Mouse (Mus musculus): ENCODE results near the gene Krtap16-3. TPM values are rescaled to one million over a fixed set of nuclear protein-coding genes. Genes with fewer than 3 reads are reported as not detected.

Krtap16-3 gene
- total RNA-seq (2023), result not detected in 4 replicates

GRCm38 (mm10) chr16:88962773-88963172, at the start of gene Krtap16-3:
TSS of gene Krtap16-3 (minus strand) at chr16:88962873.

DNA sequence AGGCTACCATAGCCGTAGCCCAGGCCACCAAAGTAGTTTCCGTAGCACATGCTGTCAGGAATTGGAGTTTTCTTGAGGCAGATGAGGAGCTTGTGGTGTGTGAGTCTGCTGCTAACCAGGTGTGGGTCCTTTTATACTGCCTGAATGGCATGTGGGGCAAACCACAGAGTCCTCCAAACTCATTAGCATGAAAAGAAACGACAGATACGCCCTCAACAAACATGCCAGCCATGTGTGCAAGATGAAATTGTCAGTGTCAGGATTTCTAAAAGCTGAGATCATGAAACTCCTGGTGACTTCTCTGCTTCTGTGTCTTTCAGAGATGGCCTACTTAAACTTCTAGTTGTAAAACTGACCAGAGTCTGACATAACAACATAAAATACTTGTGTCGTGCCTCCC, 48.0 kb upstream of the Krtap16-3 start, which contains the start of gene Krtap22-2:
Gene Krtap22-2 (minus strand): TSS at position 101 of the 400 bp plus-strand sequence.

DNA sequence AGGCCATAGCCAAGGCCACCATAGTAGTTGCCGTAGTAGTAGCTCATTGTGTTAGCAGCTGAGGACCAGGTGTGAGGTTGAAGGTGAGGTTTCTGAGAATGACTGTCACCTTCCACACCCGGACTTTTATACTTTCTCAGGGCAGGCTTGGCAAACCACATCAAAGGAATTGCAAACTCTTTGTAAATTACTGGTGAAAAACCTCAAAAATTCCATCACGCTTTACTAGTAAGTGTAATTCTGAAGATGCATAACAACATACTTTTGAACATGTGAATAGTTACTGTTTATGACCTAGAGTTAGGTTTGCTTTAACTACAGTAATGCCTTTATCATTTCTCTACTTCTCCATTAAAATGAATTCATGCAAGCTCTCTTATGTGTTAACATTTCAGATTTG, 30.5 kb downstream of the Krtap16-3 start, which contains the start of gene Krtap19-9b:
Gene Krtap19-9b (minus strand): TSS at position 101 of the 400 bp plus-strand sequence.

Other genes starting within 250 kb of the Krtap16-3 start
- not detected in 4 replicates for gene Krtap13-1, start 234.0 kb downstream of the Krtap16-3 start, total RNA-seq (2023)
- gene Krtap13, start 211.2 kb downstream of the Krtap16-3 start, total RNA-seq (2023), result not detected in 4 replicates
- gene 2310034C09Rik, start 204.0 kb downstream of the Krtap16-3 start, total RNA-seq (2023), result not detected in 4 replicates
- gene 2310057N15Rik, start 188.7 kb downstream of the Krtap16-3 start, total RNA-seq (2023), result not detected in 4 replicates
- not detected in 4 replicates for gene Gm5965, start 185.0 kb downstream of the Krtap16-3 start, total RNA-seq (2023)
- gene Gm20741, start 150.7 kb downstream of the Krtap16-3 start, total RNA-seq (2023), result not detected in 4 replicates
- gene Krtap15, start 142.7 kb downstream of the Krtap16-3 start, total RNA-seq (2023), result not detected in 4 replicates
- not detected in 4 replicates for gene Krtap14, start 136.7 kb downstream of the Krtap16-3 start, total RNA-seq (2023)
- not detected in 4 replicates for gene Krtap19-1, start 93.5 kb downstream of the Krtap16-3 start, total RNA-seq (2023)
- not detected in 4 replicates for gene Krtap19-2, start 88.6 kb downstream of the Krtap16-3 start, total RNA-seq (2023)
- gene Krtap19-3, start 84.8 kb downstream of the Krtap16-3 start, total RNA-seq (2023), result not detected in 4 replicates
- not detected in 4 replicates for gene Krtap19-4, start 77.8 kb downstream of the Krtap16-3 start, total RNA-seq (2023)
- not detected in 4 replicates for gene Krtap19-5, start 66.4 kb downstream of the Krtap16-3 start, total RNA-seq (2023)
- gene Krtap19-9b, start 30.6 kb downstream of the Krtap16-3 start, total RNA-seq (2023), result not detected in 4 replicates
- not detected in 4 replicates for gene Krtap22-2, start 47.9 kb upstream of the Krtap16-3 start, total RNA-seq (2023)
- gene Gm10229, start 52.4 kb upstream of the Krtap16-3 start, total RNA-seq (2023), result not detected in 4 replicates
- gene Krtap6-1, start 68.8 kb upstream of the Krtap16-3 start, total RNA-seq (2023), result not detected in 4 replicates
- gene Gm10228, start 78.6 kb upstream of the Krtap16-3 start, total RNA-seq (2023), result not detected in 4 replicates
- gene Krtap6-5, start 85.0 kb upstream of the Krtap16-3 start, total RNA-seq (2023), result not detected in 4 replicates
- not detected in 4 replicates for gene 1110025L11Rik, start 101.1 kb upstream of the Krtap16-3 start, total RNA-seq (2023)
- gene Krtap6-3, start 121.1 kb upstream of the Krtap16-3 start, total RNA-seq (2023), result not detected in 4 replicates
- not detected in 4 replicates for gene Gm6358, start 178.0 kb upstream of the Krtap16-3 start, total RNA-seq (2023)
- not detected in 4 replicates for gene Gm10061, start 188.2 kb upstream of the Krtap16-3 start, total RNA-seq (2023)
- gene Gm9789, start 195.1 kb upstream of the Krtap16-3 start, total RNA-seq (2023), result not detected in 4 replicates
- not detected in 4 replicates for gene Gm7735, start 206.6 kb upstream of the Krtap16-3 start, total RNA-seq (2023)
- gene 1110057P08Rik, start 211.9 kb upstream of the Krtap16-3 start, total RNA-seq (2023), result not detected in 4 replicates
- gene Krtap20-2, start 243.0 kb upstream of the Krtap16-3 start, total RNA-seq (2023), result not detected in 4 replicates